Mouse (Mus musculus): Measurements from ENCODE around the gene Galr2. TPM values are rescaled to one million over a fixed set of nuclear protein-coding genes. Genes with fewer than 3 reads are reported as not detected.

Gene Galr2
- total RNA-seq, 1 experiment = 1.8 TPM

DNA sequence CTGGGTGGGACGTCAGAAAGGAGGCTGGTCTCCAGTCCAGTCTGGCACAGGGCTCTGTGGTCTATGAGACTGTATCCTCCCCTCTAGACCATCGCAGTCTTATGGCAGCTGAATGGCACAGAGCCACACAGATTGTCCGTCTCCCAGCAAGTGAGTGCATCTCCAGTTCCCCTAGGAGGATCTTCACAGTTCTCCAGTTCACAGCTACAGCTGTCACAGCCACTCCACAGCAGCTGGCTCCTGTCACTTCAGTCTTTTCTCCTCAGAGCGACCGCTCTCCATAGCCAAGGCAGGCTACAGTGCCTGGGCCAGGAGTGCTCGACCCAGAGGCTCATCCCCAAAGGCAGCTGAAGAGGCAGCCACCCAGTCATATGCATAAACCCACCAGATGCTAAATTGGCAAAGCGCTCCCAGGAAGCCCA is 5.0 kb downstream of the Galr2 start:
- peaks cover 5 to 12% of the 10 kb centered on the region in 2 experiments; a peak in 2 of 4 replicates for H3K4me1 ChIP-seq (ENCODE audit: control insufficient read depth in 2 of 2, insufficient read depth in 2 of 2, low read length in 2 of 2, poor library complexity in 1 of 2)
- no peak for DNase-seq (ENCODE audit: low read depth, low spot score)
- H3K9ac ChIP-seq (ENCODE audit: insufficient read depth, low read depth, low read length, poor library complexity, severe bottlenecking) = no peak overlapping the region
- in situ Hi-C loops (cut with MboI; ENCODE audit: low sequenced_read_pairs in 2 of 2, unreplicated experiment in 2 of 2) = no loop called here
- TF ChIP-seq ZC3H11A (IDR thresholded peaks at IDR 0.05; ENCODE audit: borderline replicate concordance, low read depth, low read length) (no peak), MAFK (IDR thresholded peaks at IDR 0.05; ENCODE audit: insufficient read depth, low read depth, low read length) (no peak), CHD2 (IDR thresholded peaks at IDR 0.05; ENCODE audit: low read depth, low read length) (no peak), ZNF384 (IDR thresholded peaks at IDR 0.05; ENCODE audit: low read depth, low read length) (no peak), HCFC1 (IDR thresholded peaks at IDR 0.05; ENCODE audit: borderline replicate concordance, insufficient read depth, low read length) (no peak)
- peaks cover 3% of the 10 kb centered on the region; the same call in 1 of the 2 replicates for H3K36me3 ChIP-seq (ENCODE audit: control insufficient read depth, insufficient read depth, low read length, poor library complexity, severe bottlenecking)
- no peak overlapping the region for H3K27ac ChIP-seq (ENCODE audit: insufficient read depth, low read depth, low read length, poor library complexity, severe bottlenecking)
- H3K4me3 ChIP-seq (ENCODE audit: insufficient read depth in 1 of 2, low read depth in 1 of 2, low read length in 2 of 2, poor library complexity in 1 of 2, severe bottlenecking in 1 of 2) = no peak overlapping the region
- no peaks in the 10 kb centered on the region for H3K9me3 ChIP-seq (ENCODE audit: control insufficient read depth, insufficient read depth, low read depth, low read length)

DNA sequence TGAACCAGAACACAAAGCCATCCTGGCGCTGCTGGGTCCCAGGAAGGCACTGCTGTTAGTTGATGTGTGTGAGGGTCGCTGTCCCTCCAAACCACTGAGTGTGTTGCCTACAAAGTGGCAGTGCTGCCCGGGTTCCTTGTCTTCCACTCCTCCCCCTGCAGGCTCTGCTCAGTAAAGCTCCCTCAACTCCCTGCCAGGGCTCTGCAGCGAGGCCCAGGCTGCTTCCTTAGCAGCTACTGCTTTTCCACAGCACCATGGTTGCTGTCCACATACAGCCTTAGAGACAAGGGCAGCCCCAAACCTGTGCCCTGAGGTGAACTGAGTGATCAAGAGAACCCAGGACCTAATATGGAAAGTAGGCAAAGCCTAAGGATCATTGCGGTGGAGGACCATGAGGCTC is 6.6 kb downstream of the Galr2 start:
- H3K36me3 ChIP-seq (ENCODE audit: control insufficient read depth, insufficient read depth, low read length, poor library complexity, severe bottlenecking) = peaks cover 3% of the 10 kb centered on the region; the same call in 1 of the 2 replicates
- peaks cover 4 to 7% of the 10 kb centered on the region in 2 experiments; a peak in 2 of 4 replicates for H3K4me1 ChIP-seq (ENCODE audit: control insufficient read depth in 2 of 2, insufficient read depth in 2 of 2, low read length in 2 of 2, poor library complexity in 1 of 2)
- no peaks in the 10 kb centered on the region for H3K9me3 ChIP-seq (ENCODE audit: control insufficient read depth, insufficient read depth, low read depth, low read length)
- H3K9ac ChIP-seq (ENCODE audit: insufficient read depth, low read depth, low read length, poor library complexity, severe bottlenecking) = no peak overlapping the region
- H3K4me3 ChIP-seq (ENCODE audit: insufficient read depth in 1 of 2, low read depth in 1 of 2, low read length in 2 of 2, poor library complexity in 1 of 2, severe bottlenecking in 1 of 2) = no peak overlapping the region
- no peak for TF ChIP-seq CHD2 (IDR thresholded peaks at IDR 0.05; ENCODE audit: low read depth, low read length)
- no peak for TF ChIP-seq MAFK (IDR thresholded peaks at IDR 0.05; ENCODE audit: insufficient read depth, low read depth, low read length)
- no peak for TF ChIP-seq ZNF384 (IDR thresholded peaks at IDR 0.05; ENCODE audit: low read depth, low read length)
- TF ChIP-seq ZC3H11A (IDR thresholded peaks at IDR 0.05; ENCODE audit: borderline replicate concordance, low read depth, low read length) = no peak
- no peak for TF ChIP-seq HCFC1 (IDR thresholded peaks at IDR 0.05; ENCODE audit: borderline replicate concordance, insufficient read depth, low read length)
- DNase-seq (ENCODE audit: low read depth, low spot score) = no peak
- no peak overlapping the region for H3K27ac ChIP-seq (ENCODE audit: insufficient read depth, low read depth, low read length, poor library complexity, severe bottlenecking)
- in situ Hi-C loops (cut with MboI; ENCODE audit: low sequenced_read_pairs in 2 of 2, unreplicated experiment in 2 of 2) = no loop called here

DNA sequence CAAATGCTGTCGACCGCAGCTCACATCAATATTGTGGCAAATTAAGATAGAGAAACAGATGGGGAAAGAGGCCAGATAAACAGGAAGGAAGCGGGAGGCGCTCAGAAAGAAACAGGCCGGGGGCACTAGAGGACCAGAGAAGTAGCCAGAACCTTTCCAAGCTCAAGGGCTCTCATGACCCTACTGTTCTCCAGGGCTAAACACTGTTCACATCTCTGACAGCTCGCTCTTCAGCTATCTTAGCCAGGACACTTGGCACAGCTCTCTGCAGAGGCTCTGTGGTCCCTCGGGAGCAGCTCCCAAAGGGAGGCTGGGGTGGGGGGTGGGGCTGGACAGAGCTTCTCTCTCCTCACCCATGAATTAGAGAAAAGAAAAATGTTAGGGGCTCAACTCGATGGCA is 9.8 kb downstream of the Galr2 start:
- DNase-seq (ENCODE audit: low read depth, low spot score) = no peak
- TF ChIP-seq ZC3H11A (IDR thresholded peaks at IDR 0.05; ENCODE audit: borderline replicate concordance, low read depth, low read length) = no peak
- no peak for TF ChIP-seq HCFC1 (IDR thresholded peaks at IDR 0.05; ENCODE audit: borderline replicate concordance, insufficient read depth, low read length)
- TF ChIP-seq MAFK (IDR thresholded peaks at IDR 0.05; ENCODE audit: insufficient read depth, low read depth, low read length) = no peak
- no peak for TF ChIP-seq CHD2 (IDR thresholded peaks at IDR 0.05; ENCODE audit: low read depth, low read length)
- TF ChIP-seq ZNF384 (IDR thresholded peaks at IDR 0.05; ENCODE audit: low read depth, low read length) = no peak
- Histone ChIP-seq H3K27ac (ENCODE audit: insufficient read depth, low read depth, low read length, poor library complexity, severe bottlenecking) (no peak overlapping the region), H3K9me3 (ENCODE audit: control insufficient read depth, insufficient read depth, low read depth, low read length) (no peaks in the 10 kb centered on the region), H3K4me1 (ENCODE audit: control insufficient read depth in 2 of 2, insufficient read depth in 2 of 2, low read length in 2 of 2, poor library complexity in 1 of 2) (peaks cover 0 to 8% of the 10 kb centered on the region in 2 experiments; a peak in 2 of 4 replicates), H3K4me3 (ENCODE audit: insufficient read depth in 1 of 2, low read depth in 1 of 2, low read length in 2 of 2, poor library complexity in 1 of 2, severe bottlenecking in 1 of 2) (no peak overlapping the region), H3K9ac (ENCODE audit: insufficient read depth, low read depth, low read length, poor library complexity, severe bottlenecking) (no peak overlapping the region), H3K36me3 (ENCODE audit: control insufficient read depth, insufficient read depth, low read length, poor library complexity, severe bottlenecking) (peaks cover 3% of the 10 kb centered on the region; the same call in 1 of the 2 replicates)
- in situ Hi-C loops (cut with MboI; ENCODE audit: low sequenced_read_pairs in 2 of 2, unreplicated experiment in 2 of 2) = no loop called here

DNA sequence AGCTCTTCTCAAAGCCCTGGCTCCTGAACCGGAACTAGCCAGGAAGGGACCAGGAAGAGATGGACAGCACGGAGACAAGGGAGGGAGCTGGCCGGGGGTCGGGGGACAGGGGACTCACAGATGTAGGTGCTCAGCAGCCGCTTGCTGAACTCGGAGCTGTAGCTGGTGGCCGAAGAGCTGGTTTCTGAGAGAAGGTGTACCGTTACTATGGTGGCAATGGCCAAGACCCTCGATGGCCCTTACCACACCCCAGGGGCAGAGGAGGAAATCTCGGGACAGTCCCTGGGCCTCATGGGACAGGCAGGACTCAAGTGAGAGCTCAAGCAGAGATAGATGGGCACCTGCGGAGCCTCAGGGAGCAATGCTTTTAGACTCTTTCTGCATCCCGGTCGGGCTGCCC is 11.7 kb downstream of the Galr2 start:
- no peak for DNase-seq (ENCODE audit: low read depth, low spot score)
- no peaks in the 10 kb centered on the region for H3K9me3 ChIP-seq (ENCODE audit: control insufficient read depth, insufficient read depth, low read depth, low read length)
- in situ Hi-C loops (cut with MboI; ENCODE audit: low sequenced_read_pairs in 2 of 2, unreplicated experiment in 2 of 2) = no loop called here
- no peak overlapping the region for H3K4me3 ChIP-seq (ENCODE audit: insufficient read depth in 1 of 2, low read depth in 1 of 2, low read length in 2 of 2, poor library complexity in 1 of 2, severe bottlenecking in 1 of 2)
- no peak for TF ChIP-seq ZC3H11A (IDR thresholded peaks at IDR 0.05; ENCODE audit: borderline replicate concordance, low read depth, low read length)
- H3K36me3 ChIP-seq (ENCODE audit: control insufficient read depth, insufficient read depth, low read length, poor library complexity, severe bottlenecking) = peaks cover 3% of the 10 kb centered on the region; the same call in 1 of the 2 replicates
- H3K27ac ChIP-seq (ENCODE audit: insufficient read depth, low read depth, low read length, poor library complexity, severe bottlenecking) = no peak overlapping the region
- no peak overlapping the region for H3K9ac ChIP-seq (ENCODE audit: insufficient read depth, low read depth, low read length, poor library complexity, severe bottlenecking)
- peaks cover 0 to 8% of the 10 kb centered on the region in 2 experiments; a peak in 2 of 4 replicates for H3K4me1 ChIP-seq (ENCODE audit: control insufficient read depth in 2 of 2, insufficient read depth in 2 of 2, low read length in 2 of 2, poor library complexity in 1 of 2)
